Mouse (Mus musculus) olfactory bulb, adult 2 months (tissue): ENCODE data around the gene Pcbp1.

ENCODE experiments used
- CTCF ChIP-seq: fragments of 200-500 bp; IDR thresholded peaks from 2 replicates; pipeline ENCODE4 v1.5.1; 2012; ENCODE audit warnings: low read depth, mild to moderate bottlenecking, low read length, moderate library complexity; ENCODE audit not compliant: insufficient read depth
- POLR2A ChIP-seq: fragments of 200-500 bp; IDR thresholded peaks from 2 replicates; pipeline ENCODE4 v1.6.1; 2012; ENCODE audit warnings: mild to moderate bottlenecking, low read depth, low read length, moderate library complexity; ENCODE audit not compliant: insufficient read depth

GRCm38 (mm10) chr6:86495661-86496060, 30.5 kb downstream of the Pcbp1 start:
- TF ChIP-seq CTCF, result no peak
- no peak for TF ChIP-seq POLR2A
